Mouse (Mus musculus) cerebral cortex, adult 2 months (tissue): ENCODE data around the gene Spock1.

ENCODE experiments used
- WGBS: fragments of 180-500 bp; shearing (Covaris S2); methylation state at CpG from one replicate; pipeline ENCODE4 v1.1.7; 2018; 5-methylcytosine and 5-hydroxymethylcytosine counted together

The Spock1 gene

GRCm38 (mm10) chr13:57727716-57728115, 180.4 kb downstream of the Spock1 start:
- WGBS: 87% methylated on average over 11 of the region's 11 CpGs

GRCm38 (mm10) chr13:57726654-57727053, 181.5 kb downstream of the Spock1 start:
- 88% methylated on average over 7 of the region's 7 CpGs for WGBS

DNA sequence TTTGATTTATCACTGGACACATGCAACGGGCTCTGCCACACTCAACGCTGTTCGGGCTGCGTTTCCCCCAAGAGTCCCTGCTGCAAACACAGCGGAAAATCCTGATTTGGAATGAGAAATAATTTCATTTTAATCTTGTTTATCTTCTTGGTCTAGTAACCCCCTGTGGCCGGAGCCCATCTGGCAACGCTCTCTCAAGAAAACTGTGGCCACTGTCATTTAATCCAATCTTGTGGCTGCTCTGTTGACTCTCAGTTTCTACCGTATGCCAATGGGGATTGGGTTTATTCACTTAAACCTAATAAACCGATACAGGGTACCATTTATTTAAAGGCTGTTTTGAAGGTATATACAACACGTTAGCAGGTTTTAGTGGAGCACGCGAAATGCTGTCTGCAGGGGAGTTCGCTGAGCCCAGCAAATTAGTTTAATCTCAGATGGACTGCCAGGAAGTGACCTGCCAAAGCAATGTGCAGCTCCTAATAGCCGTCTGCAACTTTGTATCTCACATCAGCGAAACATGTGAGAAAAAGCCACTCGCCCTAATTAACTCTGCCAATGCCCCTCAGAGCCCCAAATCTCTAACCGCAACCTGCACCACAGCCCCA, 185.7 kb downstream of the Spock1 start:
- WGBS: 80% methylated on average over 17 of the region's 17 CpGs

DNA sequence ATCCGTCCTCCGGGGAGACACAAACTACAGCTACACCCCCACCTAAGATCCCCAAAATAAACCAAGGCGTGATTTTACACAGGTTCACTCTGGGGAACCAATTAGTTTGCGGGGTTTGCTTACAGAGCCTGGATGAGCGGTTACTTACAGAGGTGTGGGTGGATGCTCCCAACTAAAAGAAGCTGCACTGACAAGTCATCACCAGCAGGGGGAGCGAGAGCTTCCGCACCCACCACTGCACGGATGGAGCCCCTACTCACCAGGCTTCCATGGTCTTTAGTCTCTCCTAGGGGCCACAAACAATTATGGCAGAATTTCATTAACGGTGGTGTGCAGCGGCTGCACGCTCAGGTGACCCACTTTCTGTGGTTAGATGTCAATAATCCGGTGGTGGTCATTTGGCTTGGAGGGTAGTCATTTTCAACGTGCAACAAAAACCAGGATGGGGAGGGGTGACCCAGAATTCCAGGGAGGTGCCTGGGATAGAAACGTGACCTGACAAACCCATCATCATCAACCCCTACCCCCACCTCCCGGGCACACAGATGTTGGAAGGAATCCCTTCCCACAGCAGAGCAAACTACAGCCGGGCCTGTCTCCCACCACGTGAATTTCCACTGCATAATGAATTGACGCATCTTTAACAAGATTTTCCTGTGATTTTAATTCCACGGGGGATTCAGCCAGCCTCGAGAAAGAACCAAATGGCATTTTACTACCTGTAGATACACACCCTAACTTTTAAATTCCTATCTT, 186.4 kb downstream of the Spock1 start:
- WGBS: 46% methylated on average over 20 of the region's 20 CpGs

- 75% methylated on average over 5 of the region's 5 CpGs for WGBS
Measured at GRCm38 (mm10) chr13:57718087-57718486, 190.0 kb downstream of the Spock1 start.

DNA sequence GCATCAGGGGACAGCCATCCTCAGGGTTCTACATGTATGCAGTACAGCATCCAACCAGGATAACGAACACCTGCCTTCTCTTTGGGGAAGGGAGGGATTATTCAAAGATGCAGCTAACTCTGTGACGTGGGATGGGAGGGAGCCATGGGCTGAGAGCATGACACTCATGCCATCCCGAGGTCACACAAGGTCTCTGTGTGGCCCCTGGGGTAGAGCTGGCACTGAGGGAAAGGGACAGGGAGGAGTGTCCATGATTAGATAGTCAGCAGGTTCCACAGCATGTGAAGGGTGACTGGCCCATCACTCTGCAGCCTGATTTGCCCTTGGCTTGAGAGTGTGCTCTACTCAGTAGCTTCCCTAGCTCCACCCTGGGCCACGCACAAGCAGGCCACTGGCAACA, 195.2 kb downstream of the Spock1 start:
- WGBS: 84% methylated on average over 4 of the region's 4 CpGs

GRCm38 (mm10) chr13:57702966-57703365, 205.2 kb downstream of the Spock1 start:
- 71% methylated on average over 2 of the region's 2 CpGs for WGBS

DNA sequence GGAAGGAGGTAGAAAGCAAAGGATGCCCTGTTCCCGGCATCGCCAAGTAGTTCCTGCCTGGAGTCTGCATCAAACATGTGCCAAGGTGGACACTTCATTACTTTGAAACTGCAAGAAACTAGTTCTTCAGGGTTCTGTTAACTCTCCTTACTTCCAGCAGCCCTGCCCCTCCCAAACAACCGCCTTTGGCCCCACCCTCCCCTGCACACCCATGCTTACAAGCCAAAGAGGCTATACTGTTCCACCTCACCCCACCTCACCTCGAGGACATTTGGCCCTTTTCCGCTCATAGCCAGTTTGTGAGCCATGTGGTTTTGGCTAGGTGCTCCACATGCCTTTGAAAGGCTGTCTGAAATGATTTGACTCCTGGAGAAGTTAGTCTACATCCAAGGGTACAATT, 211.4 kb downstream of the Spock1 start:
- 81% methylated on average over 5 of the region's 5 CpGs for WGBS

DNA sequence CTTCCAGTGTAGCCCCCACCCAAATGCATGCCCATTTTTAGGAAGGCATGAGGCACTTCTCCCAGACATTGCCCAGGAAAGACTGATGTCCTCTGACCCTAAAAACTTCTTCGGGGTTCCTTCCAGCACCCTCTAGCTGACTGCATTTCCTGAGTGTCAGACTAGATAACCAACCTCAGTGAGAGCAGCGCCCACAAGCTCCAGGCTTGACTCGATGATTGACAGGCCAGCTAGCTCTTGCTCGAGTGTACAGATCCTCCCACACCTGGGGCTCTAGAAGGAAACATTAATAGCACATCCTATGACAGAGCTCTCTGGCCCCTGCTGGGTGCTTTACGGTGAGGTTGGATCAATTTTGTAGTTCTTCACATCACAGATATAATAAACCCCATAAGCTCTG, 219.2 kb downstream of the Spock1 start:
- WGBS: 63% methylated on average over 5 of the region's 5 CpGs

GRCm38 (mm10) chr13:57686437-57686836, 221.7 kb downstream of the Spock1 start:
- WGBS: 63% methylated on average over 5 of the region's 5 CpGs

- WGBS: 38% methylated on average over 11 of the region's 11 CpGs
Measured at GRCm38 (mm10) chr13:57685201-57685600, 222.9 kb downstream of the Spock1 start.

GRCm38 (mm10) chr13:57679591-57679990, 228.5 kb downstream of the Spock1 start:
- 93% methylated on average over 2 of the region's 2 CpGs for WGBS

- WGBS: 75% methylated on average over 1 of the region's 1 CpGs
Measured at GRCm38 (mm10) chr13:57676820-57677219, 231.3 kb downstream of the Spock1 start.

GRCm38 (mm10) chr13:57673399-57673798, 234.7 kb downstream of the Spock1 start:
- 95% methylated on average over 1 of the region's 1 CpGs for WGBS

- 80% methylated on average over 3 of the region's 3 CpGs for WGBS
Measured at GRCm38 (mm10) chr13:57672762-57673161, 235.4 kb downstream of the Spock1 start.

GRCm38 (mm10) chr13:57671919-57672318, 236.2 kb downstream of the Spock1 start:
- WGBS: 71% methylated on average over 9 of the region's 9 CpGs

- WGBS: 84% methylated on average over 5 of the region's 5 CpGs
Measured at GRCm38 (mm10) chr13:57671322-57671721, 236.8 kb downstream of the Spock1 start.

DNA sequence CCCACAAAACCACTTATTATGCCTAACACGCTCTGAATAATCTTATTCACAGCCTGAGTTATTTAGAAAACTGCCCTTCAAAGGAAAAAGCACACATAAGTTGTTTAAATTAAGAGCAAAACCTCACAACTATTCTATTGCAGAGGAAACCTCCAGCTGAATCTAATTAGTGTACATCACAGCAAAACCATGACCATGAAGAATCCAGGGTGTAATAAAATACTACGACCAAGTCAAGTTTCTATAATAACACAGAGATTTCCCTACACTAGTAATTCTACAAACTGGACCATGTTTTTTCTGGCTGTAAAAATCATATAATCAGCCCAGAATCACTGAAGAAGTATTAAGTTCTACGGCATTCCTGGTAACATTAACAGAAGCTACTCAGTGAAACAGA, 240.5 kb downstream of the Spock1 start:
- WGBS: 57% methylated on average over 3 of the region's 3 CpGs

DNA sequence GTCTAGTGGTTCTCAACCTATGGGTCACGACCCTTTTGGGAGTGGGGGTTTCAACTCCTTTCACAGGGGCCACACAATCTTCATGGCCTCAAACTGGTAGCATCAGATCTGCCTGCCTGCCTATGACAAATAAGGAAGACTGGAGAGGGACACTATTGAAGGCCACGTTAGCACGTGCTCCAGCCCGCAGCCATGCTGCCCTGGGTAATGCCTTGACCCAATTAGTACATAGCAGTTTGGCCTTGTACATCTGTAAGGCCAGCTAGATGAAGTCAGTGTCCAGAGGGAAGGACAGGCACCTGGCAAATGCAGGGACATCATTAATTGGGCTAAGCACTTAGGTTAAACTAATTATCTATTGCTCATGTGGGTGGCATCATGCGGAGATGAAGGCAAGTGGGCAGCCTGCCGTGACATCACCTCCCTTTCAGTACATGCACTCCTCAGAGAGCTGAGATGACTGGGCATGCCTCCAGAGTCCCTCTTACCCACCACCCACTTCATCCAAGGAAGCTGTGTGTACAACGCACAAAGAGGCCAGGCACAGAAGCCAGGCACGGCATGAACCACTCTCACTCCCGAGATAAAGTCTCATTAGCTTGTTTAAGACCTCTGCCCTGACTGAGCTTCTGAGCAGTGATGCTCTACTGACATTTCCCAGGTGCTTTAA, 241.8 kb downstream of the Spock1 start:
- WGBS: 51% methylated on average over 9 of the region's 9 CpGs

DNA sequence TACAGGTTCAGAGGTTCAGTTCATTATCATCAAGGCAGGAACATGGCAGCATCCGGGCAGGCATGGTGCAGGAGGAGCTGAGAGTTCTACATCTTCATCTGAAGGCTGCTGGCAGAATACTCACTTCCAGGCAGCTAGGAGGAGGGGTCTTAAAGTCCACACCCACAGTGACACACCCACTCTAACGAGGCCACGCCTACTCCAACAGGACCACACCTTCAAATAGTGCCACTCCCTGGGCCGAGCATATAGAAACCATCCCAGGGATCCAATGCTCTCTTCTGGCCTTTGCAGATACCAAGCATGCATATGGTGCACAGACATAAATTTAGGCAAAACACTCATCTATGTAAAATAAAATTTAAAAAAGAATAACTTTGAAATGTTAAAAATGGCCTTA, 245.6 kb downstream of the Spock1 start:
- 68% methylated on average over 4 of the region's 4 CpGs for WGBS

GRCm38 (mm10) chr13:57660523-57660922, 247.6 kb downstream of the Spock1 start:
- WGBS: 94% methylated on average over 2 of the region's 2 CpGs

DNA sequence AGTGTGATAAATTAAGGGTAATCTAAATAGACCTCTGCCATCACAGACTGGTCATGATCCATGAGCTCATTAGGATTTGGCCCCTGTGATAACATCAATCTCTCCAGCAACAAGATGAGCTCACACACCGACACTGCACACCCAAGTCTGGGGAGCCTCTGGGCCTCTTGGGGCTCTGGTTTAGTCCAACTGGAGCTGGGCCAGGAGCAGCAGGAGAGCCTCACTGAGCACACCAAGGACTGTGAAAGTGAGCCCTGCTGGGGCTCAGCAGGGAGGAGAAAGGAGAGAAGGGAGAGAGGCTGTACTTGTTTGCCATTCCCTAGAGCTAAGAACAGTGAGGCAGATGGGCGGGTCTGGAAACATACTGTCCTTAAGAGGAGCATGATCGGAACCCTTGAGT, 248.3 kb downstream of the Spock1 start:
- WGBS: 80% methylated on average over 3 of the region's 3 CpGs

DNA sequence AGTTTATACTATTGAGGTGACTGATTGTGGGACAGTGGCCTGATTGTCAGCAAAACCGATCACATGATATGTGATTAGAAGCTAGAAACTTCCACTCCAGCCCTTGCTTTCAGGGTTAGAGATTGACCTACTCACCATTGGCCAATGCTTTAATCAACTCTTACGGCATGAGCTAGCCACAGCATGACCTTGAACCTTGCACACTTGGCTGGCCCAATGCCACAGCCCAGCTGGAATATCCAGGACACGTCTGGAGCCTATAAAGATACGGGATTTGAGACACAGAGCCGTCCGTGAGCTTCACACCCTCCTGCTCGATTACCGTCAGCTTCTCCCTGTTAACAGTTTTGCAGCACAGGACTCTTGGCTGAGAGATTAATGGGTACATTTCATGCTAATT, 251.5 kb downstream of the Spock1 start:
- WGBS: 74% methylated on average over 8 of the region's 8 CpGs
